ENCODE assay signal across 8 mouse cellular contexts in genomic region chr5:108132441-108133243, GRCm38 (mm10). TPM values are rescaled to one million over a fixed set of nuclear protein-coding genes. Genes with fewer than 3 reads are reported as not detected.
A peak's percentile ranks its signal among the peaks of the same experiment; 100 is the strongest.
DNase-seq lines count a peak whose midpoint lies in the region; ATAC-seq and TF ChIP-seq lines count a peak whose summit lies in the region.

Gene Tmed5 (minus strand): TSS chr5:108132620.
Gene Ccdc18 (plus strand): TSS chr5:108132875.

- H3K4me1 ChIP-seq in E14TG2a.4 (replicated peaks; ENCODE audit: low read depth, low read length): peaks cover 34% of the 10 kb centered on the region
- H3K4me1 ChIP-seq in forebrain, embryonic 12.5 days: peaks cover 19% of the 10 kb centered on the region
- H3K4me1 ChIP-seq in heart, postnatal 0 days (ENCODE audit: control insufficient read depth, insufficient read depth): no peaks in the 10 kb centered on the region
- peaks cover 8% of the 10 kb centered on the region for H3K4me1 ChIP-seq in liver, embryonic 16.5 days (ENCODE audit: control insufficient read depth, low read depth, low read length)
- peaks cover 23% of the 10 kb centered on the region for H3K4me1 ChIP-seq in neural tube, embryonic 13.5 days (replicated peaks)
- H3K4me1 ChIP-seq in testis, adult 2 months (ENCODE audit: control insufficient read depth, insufficient read depth, low read length): no peaks in the 10 kb centered on the region

- DNase-seq in c-Kit-positive CD71-positive TER-119-positive erythroid progenitor cells, embryonic 14.5 days (ENCODE audit: low spot score): peak; percentile 98
- peak; percentile 98 for DNase-seq in heart, postnatal 0 days (ENCODE audit: low spot score)
- DNase-seq in kidney, postnatal 4 days: peak; percentile 98

- no peaks in the 10 kb centered on the region for H3K27me3 ChIP-seq in E14TG2a.4 (ENCODE audit: insufficient read depth, low read length)
- H3K27me3 ChIP-seq in forebrain, embryonic 12.5 days: no peaks in the 10 kb centered on the region
- no peaks in the 10 kb centered on the region for H3K27me3 ChIP-seq in heart, postnatal 0 days (ENCODE audit: control insufficient read depth, insufficient read depth, low read length)
- H3K27me3 ChIP-seq in liver, embryonic 16.5 days (ENCODE audit: control insufficient read depth, insufficient read depth, low read depth, low read length): no peaks in the 10 kb centered on the region
- no peaks in the 10 kb centered on the region for H3K27me3 ChIP-seq in neural tube, embryonic 13.5 days
- no peaks in the 10 kb centered on the region for H3K27me3 ChIP-seq in testis, adult 2 months (ENCODE audit: control insufficient read depth, insufficient read depth, low read length)

- peak; percentile 78 for TF ChIP-seq POLR2A in testis, adult 2 months (IDR thresholded peaks at IDR 0.05; ENCODE audit: control insufficient read depth, low read depth, low read length)

- peak; percentile 97 for ATAC-seq in forebrain, embryonic 12.5 days (ENCODE audit: low FRiP score)
- peak; percentile 99 for ATAC-seq in heart, postnatal 0 days (ENCODE audit: insufficient read depth, low read depth)
- peak; percentile 99 for ATAC-seq in liver, embryonic 16.5 days (ENCODE audit: low read depth)
- peak; percentile 98 for ATAC-seq in neural tube, embryonic 13.5 days (ENCODE audit: low read depth)

- peak within 1 kb of the TSS; percentile 78 for H3K27ac ChIP-seq in forebrain, embryonic 12.5 days
- H3K27ac ChIP-seq in heart, postnatal 0 days (ENCODE audit: low read depth): peak within 1 kb of the TSS; percentile 97
- peak within 1 kb of the TSS; percentile 92 for H3K27ac ChIP-seq in liver, embryonic 16.5 days (ENCODE audit: low read length)
- peak within 1 kb of the TSS; percentile 87 for H3K27ac ChIP-seq in neural tube, embryonic 13.5 days (replicated peaks)
- H3K27ac ChIP-seq in testis, adult 2 months (ENCODE audit: control insufficient read depth, insufficient read depth, low read depth, low read length): peak within 1 kb of the TSS; percentile 97

- TF ChIP-seq EP300 in heart, postnatal 0 days (IDR thresholded peaks at IDR 0.05; ENCODE audit: low read depth): no peak

- WGBS in forebrain, embryonic 12.5 days: under 1% methylated on average over 65 of the region's 65 CpGs
- under 1% methylated on average over 65 of the region's 65 CpGs for WGBS in heart, postnatal 0 days
- under 1% methylated on average over 63 of the region's 65 CpGs for WGBS in liver, embryonic 16.5 days (ENCODE audit: insufficient replicate concordance)
- under 1% methylated on average over 65 of the region's 65 CpGs for WGBS in neural tube, embryonic 13.5 days

- H3K9ac ChIP-seq in forebrain, embryonic 12.5 days: peak within 1 kb of the TSS; percentile 71
- peak within 1 kb of the TSS; percentile 87 for H3K9ac ChIP-seq in heart, postnatal 0 days (replicated peaks; ENCODE audit: low read depth, low read length)
- peak within 1 kb of the TSS; percentile 93 for H3K9ac ChIP-seq in liver, embryonic 16.5 days (ENCODE audit: low read depth, low read length)
- H3K9ac ChIP-seq in neural tube, embryonic 13.5 days: peak within 1 kb of the TSS; percentile 86

- no peaks in the 10 kb centered on the region for H3K9me3 ChIP-seq in E14TG2a.4 (ENCODE audit: low read length)
- H3K9me3 ChIP-seq in forebrain, embryonic 12.5 days: no peaks in the 10 kb centered on the region
- H3K9me3 ChIP-seq in heart, postnatal 0 days (replicated peaks; ENCODE audit: control insufficient read depth, low read length): no peaks in the 10 kb centered on the region
- no peaks in the 10 kb centered on the region for H3K9me3 ChIP-seq in liver, embryonic 16.5 days (replicated peaks; ENCODE audit: control insufficient read depth, low read length)
- no peaks in the 10 kb centered on the region for H3K9me3 ChIP-seq in neural tube, embryonic 13.5 days

- H3K4me3 ChIP-seq in E14TG2a.4 (replicated peaks; ENCODE audit: low read length): peak within 1 kb of the TSS; percentile 99
- peak within 1 kb of the TSS; percentile 63 for H3K4me3 ChIP-seq in forebrain, embryonic 12.5 days (replicated peaks)
- H3K4me3 ChIP-seq in heart, postnatal 0 days (ENCODE audit: low read depth, low read length): peak within 1 kb of the TSS; percentile 91
- H3K4me3 ChIP-seq in liver, embryonic 16.5 days (ENCODE audit: low read depth, low read length): peak within 1 kb of the TSS; percentile 72
- peak within 1 kb of the TSS; percentile 80 for H3K4me3 ChIP-seq in neural tube, embryonic 13.5 days
- peak within 1 kb of the TSS; percentile 98 for H3K4me3 ChIP-seq in testis, adult 2 months (ENCODE audit: control insufficient read depth, low read depth, low read length)

- peak within 1 kb of the TSS; percentile 63 for H3K4me2 ChIP-seq in forebrain, embryonic 12.5 days
- peak within 1 kb of the TSS; percentile 86 for H3K4me2 ChIP-seq in heart, postnatal 0 days (ENCODE audit: low read depth, low read length)
- H3K4me2 ChIP-seq in liver, embryonic 16.5 days (ENCODE audit: low read depth, low read length): peak within 1 kb of the TSS; percentile 95
- peak within 1 kb of the TSS; percentile 75 for H3K4me2 ChIP-seq in neural tube, embryonic 13.5 days

- no peak for TF ChIP-seq CTCF in E14TG2a.4 (conservative IDR thresholded peaks at IDR 0.05; ENCODE audit: low read length)
- TF ChIP-seq CTCF in heart, postnatal 0 days (IDR thresholded peaks at IDR 0.05; ENCODE audit: low read depth): peak; percentile 37; the same call in 1 of the 2 replicates
- TF ChIP-seq CTCF in testis, adult 2 months (IDR thresholded peaks at IDR 0.05; ENCODE audit: control insufficient read depth, insufficient read depth, insufficient replicate concordance, low read depth, low read length): no peak

- H3K36me3 ChIP-seq in E14TG2a.4 (ENCODE audit: insufficient read depth, low read length): peaks cover 24% of the 10 kb centered on the region
- H3K36me3 ChIP-seq in forebrain, embryonic 12.5 days (replicated peaks): no peaks in the 10 kb centered on the region; the same call in 1 of the 2 replicates
- H3K36me3 ChIP-seq in heart, postnatal 0 days (replicated peaks; ENCODE audit: control insufficient read depth, insufficient read depth, low read length): peaks cover 8% of the 10 kb centered on the region; the same call in 1 of the 2 replicates
- H3K36me3 ChIP-seq in liver, embryonic 16.5 days (ENCODE audit: control insufficient read depth, insufficient read depth): 0 out of 2 replicates have a peak, but pooled peaks cover 1% of the 10 kb centered on the region
- peaks cover 10% of the 10 kb centered on the region for H3K36me3 ChIP-seq in neural tube, embryonic 13.5 days
- H3K36me3 ChIP-seq in testis, adult 2 months (ENCODE audit: control insufficient read depth, insufficient read depth, low read length): peaks cover 2% of the 10 kb centered on the region

RNA-seq across cellular contexts. Expression of gene Tmed5, which starts in this region (rescaled TPM):
- polyA plus RNA-seq in forebrain, embryonic 12.5 days (2016; fragmentation: Nextera tagmentation; extraction: Ambion mirVana): 26.2 and 29.7 TPM in 2 replicates
- 30.1 and 40.4 TPM in 2 replicates for total RNA-seq in heart, postnatal 0 days (2014; rRNA removed; ENCODE audit: low replicate concordance)
- polyA plus RNA-seq in heart, postnatal 0 days (2015; fragmentation: Nextera tagmentation; extraction: Ambion mirVana): 23.2 and 25.8 TPM in 2 replicates
- polyA plus RNA-seq in liver, embryonic 16.5 days (2015; fragmentation: Nextera tagmentation; extraction: Ambion mirVana): 18.1 and 21.4 TPM in 2 replicates
- polyA plus RNA-seq in neural tube, embryonic 13.5 days (2015; fragmentation: Nextera tagmentation; extraction: Ambion mirVana): 24.1 and 24.8 TPM in 2 replicates
- polyA plus RNA-seq in testis, adult 2 months (2012; rRNA removed): 12.4 and 13.1 TPM in 2 replicates

RNA-seq across cellular contexts. Expression of gene Ccdc18, which starts in this region (rescaled TPM):
- polyA plus RNA-seq in forebrain, embryonic 12.5 days (2016; fragmentation: Nextera tagmentation; extraction: Ambion mirVana): 13.1 and 13.4 TPM in 2 replicates
- 1.5 and 10.9 TPM in 2 replicates for total RNA-seq in heart, postnatal 0 days (2014; rRNA removed; ENCODE audit: low replicate concordance)
- 1.4 and 1.7 TPM in 2 replicates for polyA plus RNA-seq in heart, postnatal 0 days (2015; fragmentation: Nextera tagmentation; extraction: Ambion mirVana)
- 4.0 and 4.8 TPM in 2 replicates for polyA plus RNA-seq in liver, embryonic 16.5 days (2015; fragmentation: Nextera tagmentation; extraction: Ambion mirVana)
- polyA plus RNA-seq in neural tube, embryonic 13.5 days (2015; fragmentation: Nextera tagmentation; extraction: Ambion mirVana): 2.6 and 3.1 TPM in 2 replicates
- 1.3 and 1.7 TPM in 2 replicates for polyA plus RNA-seq in testis, adult 2 months (2012; rRNA removed)

Comparison
In these comparisons a context has a peak if more than half of its experiments do, and no peak if none do; other contexts are left out.
1. Peak in every context shown above with its lines: DNase-seq, ATAC-seq, H3K4me3 ChIP-seq and H3K27ac ChIP-seq.